ENCODE assay signal across 10 mouse cellular contexts in genomic region chr9:40448646-40449243, GRCm38 (mm10).
"Had no signal": no experiment of that assay in that cellular context is flagged by ENCODE, and none has a peak within 500 bp of the region (broad histone marks: within the 10 kb centered on the region; RNA-seq: fewer than 3 reads in every experiment).

No protein-coding gene starts in this region.

- H3K4me3 ChIP-seq: limb, embryonic 12.5 days; liver, embryonic 13.5 days; midbrain, embryonic 13.5 days; neural tube, embryonic 12.5 days had no signal

- H3K9me3 ChIP-seq: limb, embryonic 12.5 days; liver, embryonic 13.5 days; midbrain, embryonic 13.5 days; neural tube, embryonic 12.5 days had no signal

- H3K36me3 ChIP-seq: limb, embryonic 12.5 days; liver, embryonic 13.5 days; midbrain, embryonic 13.5 days; neural tube, embryonic 12.5 days had no signal

- H3K4me2 ChIP-seq: limb, embryonic 12.5 days; liver, embryonic 13.5 days; midbrain, embryonic 13.5 days; neural tube, embryonic 12.5 days had no signal

- H3K27ac ChIP-seq: limb, embryonic 12.5 days; liver, embryonic 13.5 days; midbrain, embryonic 13.5 days; neural tube, embryonic 12.5 days had no signal

- H3K27me3 ChIP-seq: liver, embryonic 13.5 days; midbrain, embryonic 13.5 days; neural tube, embryonic 12.5 days had no signal

- DNase-seq: kidney, adult 8-10 months; kidney, postnatal 36 days; liver; liver, embryonic 13.5 days; liver, postnatal 0 days; thymus, adult 18-20 months; thymus, postnatal 25 days had no signal

- ATAC-seq: liver, postnatal 0 days; midbrain, embryonic 13.5 days had no signal

- H3K9ac ChIP-seq: limb, embryonic 12.5 days; liver, embryonic 13.5 days; liver, postnatal 0 days; midbrain, embryonic 13.5 days; neural tube, embryonic 12.5 days had no signal

- H3K4me1 ChIP-seq: limb, embryonic 12.5 days; neural tube, embryonic 12.5 days had no signal
